Mouse (Mus musculus): Measurements from ENCODE around the gene Il13ra2. TPM values are rescaled to one million over a fixed set of nuclear protein-coding genes. Genes with fewer than 3 reads are reported as not detected.

Il13ra2 gene
- total RNA-seq (2023) = not detected

DNA sequence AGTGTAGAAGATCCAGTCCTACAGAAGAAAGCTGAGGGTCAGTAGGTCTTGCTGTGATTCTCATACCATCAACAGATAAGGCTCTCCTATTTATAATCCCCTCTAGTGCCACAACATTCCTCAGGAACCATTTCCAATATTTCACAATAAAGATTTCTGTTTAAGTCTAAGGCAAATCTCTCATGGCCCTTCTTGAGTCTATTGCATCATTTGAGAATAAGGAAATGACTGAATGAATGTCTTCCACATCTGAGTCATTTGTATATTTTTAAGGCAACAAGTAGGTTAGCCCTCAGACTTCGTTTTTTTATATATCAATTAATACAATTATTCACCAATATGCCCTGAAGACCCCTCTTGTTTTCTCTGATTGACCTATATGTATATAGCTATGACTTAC, at the start of gene Il13ra2:
Il13ra2 (minus strand) TSS at position 64 of the 400 bp plus-strand sequence.

DNA sequence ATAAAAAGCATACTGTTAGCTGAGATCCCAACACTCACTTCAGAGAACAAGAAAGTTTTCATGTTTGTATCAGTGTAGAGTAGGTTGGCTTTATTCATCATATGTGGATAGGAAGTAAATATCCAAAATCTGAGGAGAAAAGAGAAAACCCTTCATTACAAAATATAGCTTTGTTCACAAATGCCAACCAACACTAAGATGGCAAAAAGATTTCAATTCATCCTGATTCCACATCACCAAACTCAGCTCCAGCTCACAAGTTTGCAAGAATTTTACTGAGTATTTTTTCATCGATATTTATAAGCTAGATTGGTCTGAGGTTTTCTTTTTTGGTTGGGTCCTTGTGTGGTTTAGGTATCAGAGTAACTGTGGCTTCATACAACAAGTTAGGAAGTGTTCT, 24.6 kb upstream of the Il13ra2 start, which contains the start of gene Vmn1r239-ps:
Vmn1r239-ps (minus strand) TSS at position 101 of the 400 bp plus-strand sequence.

Other genes starting within 250 kb of the Il13ra2 start
- not detected for gene Vmn1r239-ps, start 24.5 kb upstream of the Il13ra2 start, total RNA-seq (2023)
- not detected for gene Lrch2, start 124.9 kb upstream of the Il13ra2 start, total RNA-seq (2023)